9 mouse cellular contexts compared by ENCODE assay signal in genomic region chrX:152151709-152152108, GRCm38 (mm10). TPM values are rescaled to one million over a fixed set of nuclear protein-coding genes. Genes with fewer than 3 reads are reported as not detected.
DNase-seq lines count a peak whose midpoint lies in the region; ATAC-seq and TF ChIP-seq lines count a peak whose summit lies in the region.
"Had no signal": no experiment of that assay in that cellular context is flagged by ENCODE, and none has a peak within 500 bp of the region (broad histone marks: within the 10 kb centered on the region; RNA-seq: fewer than 3 reads in every experiment).

No protein-coding gene starts in this region.

- no peak overlapping the region for H3K27ac ChIP-seq in ES-Bruce4 (ENCODE audit: insufficient read depth, low read length)
- no peak overlapping the region for H3K27ac ChIP-seq in forebrain, postnatal 0 days (ENCODE audit: low read depth, low read length)
- H3K27ac ChIP-seq in midbrain, embryonic 15.5 days: no peak overlapping the region
- H3K27ac ChIP-seq: embryonic facial prominence, embryonic 15.5 days had no signal

- no peaks in the 10 kb centered on the region for H3K27me3 ChIP-seq in ES-Bruce4 (ENCODE audit: control insufficient read depth, insufficient read depth, low read length, poor library complexity, severe bottlenecking)
- no peaks in the 10 kb centered on the region; the same call in 1 of the 2 replicates for H3K27me3 ChIP-seq in forebrain, postnatal 0 days (ENCODE audit: insufficient read depth, low read length)
- H3K27me3 ChIP-seq in midbrain, embryonic 15.5 days (replicated peaks): peaks cover 32% of the 10 kb centered on the region

- no peaks in the 10 kb centered on the region for H3K9me3 ChIP-seq in ES-Bruce4 (replicated peaks; ENCODE audit: control insufficient read depth, insufficient read depth, low read length, poor library complexity, severe bottlenecking)
- H3K9me3 ChIP-seq in forebrain, postnatal 0 days (ENCODE audit: low read length): no peaks in the 10 kb centered on the region
- no peaks in the 10 kb centered on the region for H3K9me3 ChIP-seq in midbrain, embryonic 15.5 days
- H3K9me3 ChIP-seq: embryonic facial prominence, embryonic 15.5 days had no signal

- WGBS in forebrain, postnatal 0 days: 10% methylated on average over 6 of the region's 6 CpGs
- 14% methylated on average over 6 of the region's 6 CpGs for WGBS in midbrain, embryonic 15.5 days

- H3K4me3 ChIP-seq in ES-Bruce4 (ENCODE audit: low read depth, low read length): no peak overlapping the region
- no peak overlapping the region for H3K4me3 ChIP-seq in forebrain, postnatal 0 days (ENCODE audit: low read depth, low read length)
- H3K4me3 ChIP-seq in midbrain, embryonic 15.5 days: no peak overlapping the region
- H3K4me3 ChIP-seq: embryonic facial prominence, embryonic 15.5 days had no signal

- DNase-seq in layer of hippocampus, adult 11-12 months (ENCODE audit: low spot score): peak; percentile 55
- no peak for DNase-seq in layer of hippocampus, adult 9-11 months
- DNase-seq in c-Kit-positive CD71-negative TER-119-negative erythroid progenitor cells, embryonic 14.5 days (ENCODE audit: low read depth): peak; percentile 38
- DNase-seq in forebrain, postnatal 0 days: peak; percentile 70
- DNase-seq in kidney, postnatal 36 days: peak; percentile 63 to 76
- DNase-seq in ovary, postnatal 10 days (ENCODE audit: low spot score): no peak

- no peaks in the 10 kb centered on the region for H3K4me1 ChIP-seq in ES-Bruce4 (ENCODE audit: control insufficient read depth, insufficient read depth, low read length)
- H3K4me1 ChIP-seq in forebrain, postnatal 0 days (ENCODE audit: insufficient read depth): no peaks in the 10 kb centered on the region
- peaks cover 3% of the 10 kb centered on the region; the same call in 1 of the 2 replicates for H3K4me1 ChIP-seq in midbrain, embryonic 15.5 days

- no peaks in the 10 kb centered on the region for H3K36me3 ChIP-seq in ES-Bruce4 (ENCODE audit: control insufficient read depth, insufficient read depth, low read length, poor library complexity, severe bottlenecking)
- no peaks in the 10 kb centered on the region for H3K36me3 ChIP-seq in forebrain, postnatal 0 days (ENCODE audit: insufficient read depth)
- no peaks in the 10 kb centered on the region for H3K36me3 ChIP-seq in midbrain, embryonic 15.5 days (replicated peaks)
- H3K36me3 ChIP-seq: embryonic facial prominence, embryonic 15.5 days had no signal

- no peak overlapping the region for H3K4me2 ChIP-seq in forebrain, postnatal 0 days (ENCODE audit: low read depth)
- H3K4me2 ChIP-seq in midbrain, embryonic 15.5 days: no peak overlapping the region
- H3K4me2 ChIP-seq: embryonic facial prominence, embryonic 15.5 days had no signal

- no peak overlapping the region for H3K9ac ChIP-seq in ES-Bruce4 (ENCODE audit: low read depth, poor library complexity, severe bottlenecking)
- H3K9ac ChIP-seq in forebrain, postnatal 0 days: no peak overlapping the region
- no peak overlapping the region for H3K9ac ChIP-seq in midbrain, embryonic 15.5 days
- H3K9ac ChIP-seq: embryonic facial prominence, embryonic 15.5 days had no signal

- TF ChIP-seq POLR2A in ES-Bruce4 (IDR thresholded peaks at IDR 0.05; ENCODE audit: insufficient read depth, low read length): no peak

- no peak for TF ChIP-seq EP300 in ES-Bruce4 (IDR thresholded peaks at IDR 0.05; ENCODE audit: insufficient read depth, low read depth, low read length)

- peak; percentile 68; the same call in 1 of the 2 replicates for ATAC-seq in forebrain, postnatal 0 days
- ATAC-seq in midbrain, embryonic 15.5 days (replicated peaks): peak; percentile 70

- peak; percentile 4 for TF ChIP-seq CTCF in ES-Bruce4 (IDR thresholded peaks at IDR 0.05; ENCODE audit: low read depth, low read length)
- peak; percentile 78 for TF ChIP-seq CTCF in forebrain, postnatal 0 days (IDR thresholded peaks at IDR 0.05; ENCODE audit: low read depth)

RNA-seq across cellular contexts. Expression of gene Iqsec2, which starts 7.6 kb away (rescaled TPM):
- polyA plus RNA-seq in ES-Bruce4 (2011; ENCODE audit: insufficient read depth, insufficient read length, low read depth, missing spikeins): 3.5 and 4.3 TPM in 2 replicates
- total RNA-seq in forebrain, postnatal 0 days (2014; rRNA removed): 15.9 and 23.2 TPM in 2 replicates
- polyA plus RNA-seq in forebrain, postnatal 0 days (2015; fragmentation: Nextera tagmentation; extraction: Ambion mirVana): 6.8 and 7.5 TPM in 2 replicates
- polyA plus RNA-seq in midbrain, embryonic 15.5 days (2015; fragmentation: Nextera tagmentation; extraction: Ambion mirVana): 4.8 and 6.3 TPM in 2 replicates

Comparison
In these comparisons a context has a peak if more than half of its experiments do, and no peak if none do; other contexts are left out.
1. DNase-seq: peak in layer of hippocampus, adult 11-12 months (single experiment), c-Kit-positive CD71-negative TER-119-negative erythroid progenitor cells, embryonic 14.5 days (single experiment), forebrain, postnatal 0 days (single experiment) and kidney, postnatal 36 days (2 of 2); none in layer of hippocampus, adult 9-11 months (single experiment) and ovary, postnatal 10 days (single experiment).